Comparison of ENCODE assay signal across 25 mouse cellular contexts in genomic region chr4:33668431-33668830, GRCm38 (mm10).
DNase-seq lines count a peak whose midpoint lies in the region; ATAC-seq lines count a peak whose summit lies in the region.
"Had no signal": no experiment of that assay in that cellular context is flagged by ENCODE, and none has a peak within 500 bp of the region (broad histone marks: within the 10 kb centered on the region; RNA-seq: fewer than 3 reads in every experiment).

No protein-coding gene starts in this region.

- H3K9me3 ChIP-seq in midbrain, embryonic 11.5 days (ENCODE audit: control insufficient read depth, low read length): no peaks in the 10 kb centered on the region; the same call in 1 of the 2 replicates
- no peaks in the 10 kb centered on the region for H3K9me3 ChIP-seq in midbrain, embryonic 14.5 days (ENCODE audit: control insufficient read depth, low read length)
- 0 out of 2 replicates have a peak, but pooled peaks cover 3% of the 10 kb centered on the region for H3K9me3 ChIP-seq in hindbrain, embryonic 10.5 days
- H3K9me3 ChIP-seq: embryonic facial prominence, embryonic 12.5 days; embryonic facial prominence, embryonic 15.5 days; G1E; hindbrain, embryonic 13.5 days; intestine, embryonic 15.5 days had no signal

- no peak overlapping the region for H3K9ac ChIP-seq in midbrain, embryonic 11.5 days (ENCODE audit: low read length)
- H3K9ac ChIP-seq in midbrain, embryonic 14.5 days (replicated peaks; ENCODE audit: low read length): no peak overlapping the region
- H3K9ac ChIP-seq: embryonic facial prominence, embryonic 12.5 days; embryonic facial prominence, embryonic 15.5 days; forebrain, postnatal 0 days; hindbrain, embryonic 13.5 days; intestine, embryonic 15.5 days had no signal

- 18% methylated on average over 3 of the region's 3 CpGs for WGBS in midbrain, embryonic 11.5 days
- 6% methylated on average over 3 of the region's 3 CpGs for WGBS in midbrain, embryonic 14.5 days
- WGBS in hindbrain, embryonic 10.5 days: 52% methylated on average over 3 of the region's 3 CpGs

- H3K27ac ChIP-seq in midbrain, embryonic 11.5 days (ENCODE audit: low read depth, low read length): no peak overlapping the region
- H3K27ac ChIP-seq in midbrain, embryonic 14.5 days (replicated peaks; ENCODE audit: low read depth, low read length): no peak overlapping the region
- H3K27ac ChIP-seq in hindbrain, embryonic 10.5 days: no peak overlapping the region
- H3K27ac ChIP-seq: embryonic facial prominence, embryonic 12.5 days; embryonic facial prominence, embryonic 15.5 days; gastrocnemius, adult 2 months; hindbrain, embryonic 13.5 days; intestine, embryonic 15.5 days had no signal

- H3K36me3 ChIP-seq in midbrain, embryonic 11.5 days (ENCODE audit: control insufficient read depth, insufficient read depth, low read length): no peaks in the 10 kb centered on the region
- no peaks in the 10 kb centered on the region for H3K36me3 ChIP-seq in midbrain, embryonic 14.5 days (ENCODE audit: control insufficient read depth, insufficient read depth, low read length)
- no peaks in the 10 kb centered on the region for H3K36me3 ChIP-seq in hindbrain, embryonic 10.5 days
- H3K36me3 ChIP-seq: embryonic facial prominence, embryonic 12.5 days; embryonic facial prominence, embryonic 15.5 days; G1E; hindbrain, embryonic 13.5 days; intestine, embryonic 15.5 days had no signal

- DNase-seq in cerebellum, adult 18-20 months: peak; percentile 26 to 42
- DNase-seq in midbrain, embryonic 11.5 days (ENCODE audit: low spot score, missing footprints): peak; percentile 67
- DNase-seq in midbrain, embryonic 14.5 days: no peak
- DNase-seq in brain, adult 2 months (ENCODE audit: low read depth, low spot score): peak; percentile 54
- DNase-seq in cerebellum, postnatal 14 days: peak; percentile 19 to 41
- no peak for DNase-seq in hindbrain, embryonic 10.5 days (ENCODE audit: low spot score)
- DNase-seq in layer of hippocampus, adult 9-10 months (ENCODE audit: low spot score): no peak
- DNase-seq: adrenal gland, adult 8-10 months; adrenal gland, postnatal 25 days; B cell, adult 2 months; forebrain, postnatal 0 days; gastrocnemius, adult 2 months; gastrocnemius, postnatal 14 days; heart, adult 11 months; kidney, adult 11 months had no signal

- peaks cover 8% of the 10 kb centered on the region; the same call in 1 of the 2 replicates for H3K4me1 ChIP-seq in midbrain, embryonic 11.5 days (ENCODE audit: control insufficient read depth, insufficient read depth, low read length)
- H3K4me1 ChIP-seq in midbrain, embryonic 14.5 days (ENCODE audit: control insufficient read depth, insufficient read depth, low read length): peaks cover 6% of the 10 kb centered on the region
- peaks cover 21% of the 10 kb centered on the region for H3K4me1 ChIP-seq in hindbrain, embryonic 10.5 days (replicated peaks)

- H3K4me2 ChIP-seq in midbrain, embryonic 11.5 days: no peak overlapping the region
- no peak overlapping the region for H3K4me2 ChIP-seq in midbrain, embryonic 14.5 days (ENCODE audit: low read length)
- H3K4me2 ChIP-seq: embryonic facial prominence, embryonic 12.5 days; embryonic facial prominence, embryonic 15.5 days; heart, embryonic 11.5 days; hindbrain, embryonic 13.5 days; intestine, embryonic 15.5 days had no signal

- H3K27me3 ChIP-seq in midbrain, embryonic 11.5 days (ENCODE audit: control insufficient read depth, insufficient read depth, low read length): no peaks in the 10 kb centered on the region
- H3K27me3 ChIP-seq in midbrain, embryonic 14.5 days (ENCODE audit: control insufficient read depth, insufficient read depth, low read length): no peaks in the 10 kb centered on the region
- H3K27me3 ChIP-seq in hindbrain, embryonic 10.5 days (ENCODE audit: insufficient read depth, poor library complexity, severe bottlenecking): no peaks in the 10 kb centered on the region
- H3K27me3 ChIP-seq: CH12.LX; embryonic facial prominence, embryonic 12.5 days; embryonic facial prominence, embryonic 15.5 days; intestine, embryonic 15.5 days had no signal

- no peak for ATAC-seq in cerebellum, adult (ENCODE audit: insufficient number of reproducible peaks, low FRiP score, low TSS enrichment)
- ATAC-seq in midbrain, embryonic 11.5 days (ENCODE audit: low FRiP score): no peak
- ATAC-seq in midbrain, embryonic 14.5 days (ENCODE audit: low FRiP score, low TSS enrichment): no peak
- ATAC-seq: forebrain, embryonic 14.5 days; forebrain, postnatal 0 days; hindbrain, embryonic 16.5 days; intestine, embryonic 15.5 days had no signal

- no peak overlapping the region for H3K4me3 ChIP-seq in midbrain, embryonic 11.5 days (ENCODE audit: low read depth, low read length)
- no peak overlapping the region for H3K4me3 ChIP-seq in midbrain, embryonic 14.5 days (replicated peaks; ENCODE audit: low read depth, low read length)
- H3K4me3 ChIP-seq in hindbrain, embryonic 10.5 days: no peak overlapping the region
- H3K4me3 ChIP-seq: embryonic facial prominence, embryonic 12.5 days; embryonic facial prominence, embryonic 15.5 days; gastrocnemius, adult 2 months; hindbrain, embryonic 13.5 days; intestine, embryonic 15.5 days had no signal

Comparison
In these comparisons a context has a peak if more than half of its experiments do, and no peak if none do; other contexts are left out.
1. DNase-seq: peak in cerebellum, adult 18-20 months (2 of 2), midbrain, embryonic 11.5 days (single experiment), brain, adult 2 months (single experiment) and cerebellum, postnatal 14 days (2 of 2); none in midbrain, embryonic 14.5 days (single experiment), hindbrain, embryonic 10.5 days (single experiment) and layer of hippocampus, adult 9-10 months (single experiment).